Mouse (Mus musculus) c-Kit-positive CD71-negative TER-119-negative erythroid progenitor cells, embryonic 14.5 days (primary cell): ENCODE results near the gene 1700001K19Rik.
"Not testable (repeated sequence)": the region's sequence is repeated elsewhere in the genome, so short reads cannot be mapped to it uniquely, and the experiment has no call there.

ENCODE experiments used
- DNase-seq: peaks from one replicate; pipeline ENCODE4 v3.0.0-alpha.2; 2013; ENCODE audit warnings: low read depth

The 1700001K19Rik gene

DNA sequence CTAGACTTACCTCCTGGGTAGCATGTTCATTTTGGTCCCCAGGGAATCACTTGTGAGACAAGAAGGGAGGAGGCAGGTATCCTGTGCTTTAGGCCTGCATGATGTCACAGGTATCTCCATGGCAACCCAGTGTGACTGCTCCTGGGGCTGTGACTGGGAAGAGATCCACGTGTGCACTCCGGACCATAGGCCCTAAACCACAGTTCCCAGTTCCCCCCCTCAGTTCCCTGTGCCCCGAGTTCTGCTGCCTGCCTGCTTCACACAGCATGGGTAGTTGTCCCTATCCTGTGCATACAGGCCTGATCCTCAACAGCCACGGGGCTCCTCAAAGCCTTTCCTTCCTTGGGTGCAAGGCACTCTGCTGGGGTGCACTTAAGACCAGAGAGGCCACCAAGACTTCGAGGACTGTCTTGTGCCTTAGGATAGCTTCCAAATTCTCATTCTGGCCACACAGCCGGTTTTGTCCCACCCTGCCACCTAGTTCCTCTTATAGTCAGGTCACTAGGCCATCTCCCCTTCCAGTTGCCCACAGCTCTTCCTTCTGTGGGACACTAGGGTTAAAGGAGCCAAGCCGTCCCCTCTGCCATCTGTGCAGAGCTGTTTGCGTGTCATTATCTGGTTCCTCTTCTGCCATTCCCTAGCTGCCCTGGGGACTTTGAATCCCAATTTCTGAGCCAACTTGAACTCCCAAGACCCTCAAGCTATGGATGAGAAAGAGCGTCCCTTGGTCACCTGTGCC, at the start of gene 1700001K19Rik:
1700001K19Rik (minus strand) TSS at position 59 of the 739 bp plus-strand sequence.
- no peak for DNase-seq

DNA sequence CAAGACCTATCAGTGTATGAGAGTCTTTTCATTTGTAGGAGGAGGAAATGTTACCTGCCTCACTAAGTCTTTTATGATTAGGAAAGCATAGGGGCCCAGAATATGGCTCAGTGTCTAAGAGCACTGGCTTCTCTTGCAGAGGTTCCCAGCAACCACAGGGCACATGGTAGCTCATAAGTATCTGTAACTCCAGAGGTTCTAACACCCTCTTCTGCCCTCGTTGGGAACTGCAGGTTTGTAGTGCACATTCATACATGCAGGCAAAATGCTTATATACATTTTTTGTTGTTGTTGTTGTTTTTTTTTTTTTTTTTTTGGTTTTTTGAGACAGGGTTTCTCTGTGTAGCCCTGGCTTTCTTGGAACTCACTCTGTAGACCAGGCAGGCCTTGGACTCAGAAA, 44.0 kb upstream of the 1700001K19Rik start:
- DNase-seq, result no peak

DNA sequence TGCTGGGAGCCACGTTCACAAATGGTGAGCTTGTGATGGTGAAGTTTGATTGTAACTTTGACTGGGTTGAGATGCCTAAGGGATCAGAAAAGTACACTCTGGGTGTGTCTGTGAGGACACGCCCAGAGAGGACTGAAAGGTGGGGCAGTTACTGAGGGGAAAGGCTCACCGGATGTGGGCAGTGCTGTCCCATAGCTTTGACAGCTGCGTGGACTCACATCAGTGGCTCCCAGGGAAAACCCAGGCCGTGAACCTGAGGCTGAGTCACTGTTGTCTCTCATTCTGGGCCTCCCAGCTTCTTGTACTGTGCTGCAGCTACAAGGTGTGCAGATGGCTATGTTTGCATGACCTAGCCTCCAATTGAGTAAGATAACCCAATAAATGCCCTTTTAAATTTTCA, 43.1 kb upstream of the 1700001K19Rik start:
- no peak for DNase-seq

DNA sequence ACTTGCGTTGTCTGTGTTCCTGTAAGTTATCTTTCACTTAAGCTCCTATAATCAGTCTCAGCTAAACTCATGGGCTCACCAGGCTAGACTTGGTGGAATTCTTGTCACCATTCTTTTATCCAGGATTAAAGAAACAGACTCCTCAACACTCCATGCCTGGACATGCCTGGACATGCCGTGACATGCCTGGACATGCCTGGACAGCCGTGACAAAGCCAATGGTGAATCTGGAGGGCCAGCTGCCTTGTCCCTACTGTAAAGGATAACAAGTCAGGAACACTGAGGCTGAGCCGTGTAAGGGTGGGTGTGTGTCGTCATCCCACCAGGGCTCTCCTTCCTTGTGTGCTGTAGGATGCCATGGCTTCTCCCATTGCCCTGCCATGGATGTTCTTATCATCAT, 42.6 kb upstream of the 1700001K19Rik start:
- no peak for DNase-seq

DNA sequence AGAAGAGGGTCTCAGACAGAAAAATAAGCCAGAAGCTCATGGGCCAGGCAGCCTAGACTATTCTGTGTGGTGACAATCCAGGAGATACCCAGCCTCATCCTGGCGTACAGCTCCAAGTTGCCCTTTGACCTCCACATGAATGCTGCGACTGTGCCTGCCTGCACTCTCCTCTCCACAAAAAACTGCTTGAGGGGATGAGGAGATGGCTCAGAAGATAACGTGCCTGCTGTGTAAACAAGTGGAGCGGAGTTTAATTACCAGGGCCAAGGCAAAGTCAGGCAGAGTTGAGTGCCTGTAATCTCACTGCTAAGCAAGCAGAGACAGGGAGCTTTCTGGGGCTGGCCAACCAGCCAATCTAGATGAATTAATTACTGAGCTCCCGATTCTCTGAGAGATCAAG, 33.6 kb upstream of the 1700001K19Rik start:
- DNase-seq, result no peak

DNA sequence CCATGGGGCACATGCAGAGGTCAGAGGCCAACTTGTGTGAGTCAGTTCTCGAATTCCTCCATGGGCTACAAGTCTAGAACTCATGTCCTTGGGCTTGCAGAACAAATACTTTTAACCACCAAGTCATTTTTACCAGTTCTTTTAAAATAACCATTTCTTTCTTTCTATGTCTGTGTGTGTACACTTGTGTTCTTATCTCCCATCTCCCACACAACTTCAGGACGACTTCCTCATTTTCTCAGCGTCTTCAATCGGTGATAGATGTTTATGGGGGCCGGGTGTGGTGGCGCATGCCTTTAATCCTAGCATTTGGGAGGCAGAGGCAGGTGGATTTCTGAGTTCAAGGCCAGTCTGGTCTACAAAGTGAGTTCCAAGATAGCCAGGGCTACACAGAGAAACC, 31.8 kb upstream of the 1700001K19Rik start:
- no peak for DNase-seq

DNA sequence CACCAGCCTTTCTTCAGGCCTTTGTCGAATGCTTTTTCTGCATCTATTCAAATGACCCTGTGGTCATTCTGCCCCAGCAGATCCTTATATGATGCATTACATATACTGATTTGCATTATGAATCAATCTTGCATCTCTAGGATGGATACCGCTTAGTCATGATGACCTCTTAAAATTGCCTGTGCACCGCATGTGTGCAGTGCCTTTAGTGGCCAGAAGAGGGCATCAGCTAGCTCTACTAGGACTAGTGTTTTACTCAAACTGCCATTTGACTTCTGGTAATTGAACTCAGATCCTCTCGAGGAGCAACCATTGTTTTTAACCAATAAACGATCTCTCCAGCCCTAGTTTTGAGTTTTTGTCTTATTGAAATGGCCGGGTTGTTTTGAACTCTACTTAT, 31.4 kb upstream of the 1700001K19Rik start:
- no peak for DNase-seq

DNA sequence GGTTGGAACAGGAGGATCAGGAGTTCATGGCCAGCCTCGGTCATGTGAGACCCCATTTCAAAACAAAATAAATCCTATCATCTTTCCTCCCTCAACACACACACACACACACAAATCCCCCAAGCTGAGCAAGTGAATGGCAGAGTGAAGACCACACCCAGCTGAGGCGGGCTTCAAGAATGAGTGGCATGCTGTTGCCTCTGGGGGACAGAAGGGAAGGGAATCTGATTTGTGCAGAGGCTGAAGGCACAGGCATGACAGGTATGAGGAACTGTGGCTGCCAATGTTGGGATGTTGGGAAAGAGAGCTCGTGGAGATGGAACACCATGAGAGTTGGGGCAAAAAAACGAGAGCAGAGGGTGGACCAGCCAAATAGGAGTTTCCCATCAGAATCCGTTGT, 28.9 kb upstream of the 1700001K19Rik start:
- no peak for DNase-seq

DNA sequence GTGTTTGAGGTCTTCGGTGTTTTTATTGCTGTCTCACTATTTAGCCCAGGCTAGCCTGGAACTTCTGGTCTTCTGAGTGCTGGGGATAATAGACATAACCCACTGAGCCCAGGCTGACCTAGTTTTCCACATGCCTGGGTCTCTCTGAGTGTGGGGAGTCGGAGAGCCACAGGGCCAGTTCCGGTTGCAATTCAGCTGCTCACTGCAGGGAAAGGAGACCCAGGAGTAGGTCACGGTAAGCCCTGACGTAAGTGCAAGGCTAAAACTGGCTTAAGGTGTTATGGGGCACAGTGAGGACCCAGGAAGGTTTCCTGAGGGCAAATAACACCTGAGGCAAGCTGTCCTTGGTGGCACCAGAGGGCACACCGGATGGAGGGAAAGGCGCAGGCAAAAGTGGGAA, 25.0 kb upstream of the 1700001K19Rik start:
- no peak for DNase-seq

DNA sequence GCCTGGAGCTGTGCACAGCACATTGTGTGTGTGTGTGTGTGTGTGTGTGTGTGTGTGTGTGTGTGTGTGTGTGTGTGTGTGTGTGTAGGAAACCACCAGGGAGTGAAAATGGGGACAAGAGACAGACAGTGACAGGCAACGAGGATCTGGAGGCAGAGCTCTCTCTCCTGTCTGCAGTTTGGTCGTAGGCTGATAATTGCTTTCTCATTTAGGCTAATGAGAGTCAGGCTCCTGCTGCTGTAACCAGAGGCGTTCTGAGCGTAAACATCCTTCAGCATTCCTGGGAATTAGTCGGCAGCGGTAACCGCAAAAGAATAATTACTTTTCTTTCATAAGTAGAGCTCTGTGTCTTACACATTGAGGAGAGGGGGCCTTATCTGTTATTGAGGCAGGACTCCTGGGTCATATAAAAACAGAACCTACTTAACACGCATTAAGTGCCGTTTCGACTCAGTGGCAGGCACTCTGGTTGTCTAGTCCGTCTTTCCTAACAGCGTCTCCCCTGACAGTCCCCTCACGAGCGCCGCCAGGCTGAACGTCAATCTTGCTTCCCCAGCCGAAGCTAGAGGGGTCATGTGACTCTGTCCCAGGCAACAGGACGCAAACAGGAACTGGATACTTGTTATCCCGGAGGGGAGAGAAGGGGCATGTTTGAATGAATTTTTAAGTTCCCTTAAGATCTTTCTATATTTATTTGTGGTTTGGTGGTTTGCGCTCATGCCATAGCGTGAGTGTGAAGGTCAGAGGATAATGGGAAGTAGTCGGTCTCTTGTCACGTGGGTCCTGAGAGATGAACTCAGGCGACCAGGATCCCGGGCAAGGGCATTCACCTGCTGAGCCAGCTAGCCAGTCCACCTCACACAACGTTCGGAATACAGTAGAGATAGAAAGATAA, 24.2 kb upstream of the 1700001K19Rik start:
- peak; percentile 70 for DNase-seq

DNA sequence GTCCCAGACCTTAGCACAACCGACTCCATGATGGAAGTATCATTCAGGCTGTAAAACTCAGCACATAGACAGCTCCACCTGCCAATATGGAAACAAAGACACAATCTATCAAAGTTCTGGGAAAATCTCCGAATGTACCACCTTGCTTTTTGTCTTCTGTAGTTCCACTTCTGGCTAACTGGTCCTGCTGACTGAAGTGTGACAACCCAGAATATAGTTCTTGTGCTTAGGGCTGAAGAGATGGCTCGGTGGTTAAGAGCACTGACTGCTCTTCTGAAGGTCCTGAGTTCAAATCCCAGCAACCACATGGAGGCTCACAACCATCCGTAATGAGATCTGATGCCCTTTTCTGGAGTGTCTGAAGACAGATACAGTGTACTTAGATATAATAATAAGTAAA, 23.0 kb upstream of the 1700001K19Rik start:
- not testable (repeated sequence) for DNase-seq

DNA sequence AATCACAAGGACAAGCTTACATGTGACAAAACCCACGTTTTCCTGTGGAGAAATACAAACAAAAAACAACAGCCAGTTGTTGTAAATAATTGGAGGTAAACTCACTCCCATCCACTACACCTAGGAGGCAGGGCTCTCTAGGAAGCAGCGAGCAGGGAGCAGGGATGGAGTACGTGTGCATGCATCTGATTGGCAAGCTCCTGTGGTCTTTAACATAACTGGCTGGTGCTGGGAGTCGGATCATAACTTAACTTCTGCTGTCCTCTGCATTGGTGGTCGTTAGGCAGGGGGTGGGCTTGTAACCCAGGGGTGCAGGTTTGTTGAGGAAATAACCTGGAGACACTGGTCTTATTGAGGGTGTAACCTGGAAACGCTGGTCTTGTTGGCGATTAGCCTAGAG, 21.3 kb upstream of the 1700001K19Rik start:
- DNase-seq, result no peak

DNA sequence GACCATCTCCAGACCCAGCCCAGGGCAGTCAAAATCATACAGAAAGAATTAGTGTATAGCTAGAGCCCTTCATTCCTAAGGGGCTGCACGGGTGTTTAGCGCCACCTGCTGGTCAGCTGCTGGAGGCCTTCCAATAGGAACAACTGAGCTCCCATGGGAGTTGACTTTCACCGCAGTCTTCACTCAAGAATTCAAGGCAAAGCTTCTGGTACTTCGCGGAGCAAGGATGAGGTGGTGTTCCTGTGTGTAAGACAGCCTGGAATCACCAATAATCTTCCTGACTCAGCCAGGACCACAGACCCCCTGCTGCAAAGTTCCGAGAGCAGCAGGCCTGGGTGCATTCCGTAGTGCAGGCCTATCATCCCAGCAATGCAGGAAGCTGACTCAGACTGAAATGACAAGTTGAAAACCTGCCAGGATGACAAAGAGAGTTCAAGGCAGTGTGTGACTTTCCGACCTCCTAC, 20.6 kb upstream of the 1700001K19Rik start:
- DNase-seq, result peak; percentile 77

DNA sequence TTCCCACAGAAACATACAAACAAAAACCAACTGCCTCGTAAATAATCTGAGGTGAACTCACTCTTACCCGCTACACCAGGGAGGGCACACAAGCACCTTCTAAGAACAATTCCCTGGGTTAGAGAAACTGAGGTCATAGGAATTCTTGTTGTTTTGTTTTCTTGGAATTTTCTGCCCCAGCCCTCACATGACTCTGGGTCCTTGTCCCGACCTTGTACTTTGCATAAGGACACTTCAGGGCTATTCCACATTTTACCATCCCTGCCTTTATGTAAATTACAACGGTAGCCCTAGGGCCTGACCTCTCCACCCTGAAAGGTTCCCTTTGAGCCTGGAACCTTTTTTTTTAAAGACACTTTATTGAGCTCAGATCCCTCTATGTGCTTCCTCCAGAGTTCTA, 20.1 kb upstream of the 1700001K19Rik start, which contains the start of gene Hsp90aa1:
Hsp90aa1 (minus strand) TSS at position 173 of the 400 bp plus-strand sequence.
- DNase-seq, result no peak

DNA sequence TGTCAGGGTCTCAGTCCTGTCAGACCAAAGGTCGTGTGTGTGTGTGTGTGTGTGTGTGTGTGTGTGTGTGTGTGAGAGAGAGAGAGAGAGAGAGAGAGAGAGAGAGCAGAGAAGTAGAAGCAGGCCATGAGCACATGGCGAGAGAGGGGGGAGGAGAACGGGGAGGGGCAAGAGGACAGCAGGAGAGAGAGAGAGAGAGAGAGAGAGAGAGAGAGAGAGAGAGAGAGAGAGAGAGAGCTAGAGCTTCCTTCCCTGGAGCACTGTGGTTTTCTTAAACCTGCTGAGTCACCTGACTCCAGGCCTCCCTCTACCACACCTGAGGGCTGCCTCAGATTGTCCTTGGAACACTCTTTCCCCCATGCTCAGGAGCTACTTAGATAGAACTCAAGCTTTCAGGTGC, 18.9 kb upstream of the 1700001K19Rik start:
- not testable (repeated sequence) for DNase-seq

DNA sequence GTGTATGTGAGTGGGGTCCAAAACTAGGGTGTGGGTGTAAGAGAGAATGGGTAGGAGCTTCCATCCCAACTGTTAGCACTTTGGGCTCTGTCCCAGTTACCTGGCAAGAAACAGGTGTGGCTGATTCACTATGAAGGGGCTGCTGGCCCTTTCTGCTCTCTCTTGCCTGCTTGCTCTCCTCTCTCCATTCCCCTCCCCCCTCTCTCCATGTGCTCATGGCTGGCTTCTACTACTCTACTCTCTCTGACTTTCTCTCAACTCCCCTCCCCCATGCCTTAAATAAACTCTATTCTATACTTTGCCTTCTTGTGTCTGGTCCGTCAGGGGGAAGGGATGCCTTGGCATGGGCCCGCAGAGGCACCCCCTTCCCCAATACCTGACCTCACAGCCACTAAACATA, 18.3 kb upstream of the 1700001K19Rik start:
- no peak for DNase-seq

DNA sequence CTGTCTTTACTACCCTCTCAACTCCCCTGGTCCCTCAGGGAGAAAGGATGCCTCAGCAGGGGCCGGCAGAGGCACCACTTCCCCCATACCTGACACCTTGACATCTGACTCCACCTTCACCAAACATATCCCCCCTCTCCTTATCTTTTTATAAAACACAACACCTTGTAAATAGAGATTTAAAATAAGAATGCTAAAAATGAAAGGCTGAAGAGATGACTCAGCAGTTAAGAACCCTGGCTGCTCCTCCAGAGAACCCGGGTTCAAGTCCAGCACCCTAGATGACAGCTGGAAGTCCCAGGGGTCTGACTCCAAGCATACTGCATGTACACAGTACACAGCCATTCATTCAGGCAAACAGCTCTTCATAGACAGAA, 16.7 kb upstream of the 1700001K19Rik start:
- DNase-seq, result no peak

DNA sequence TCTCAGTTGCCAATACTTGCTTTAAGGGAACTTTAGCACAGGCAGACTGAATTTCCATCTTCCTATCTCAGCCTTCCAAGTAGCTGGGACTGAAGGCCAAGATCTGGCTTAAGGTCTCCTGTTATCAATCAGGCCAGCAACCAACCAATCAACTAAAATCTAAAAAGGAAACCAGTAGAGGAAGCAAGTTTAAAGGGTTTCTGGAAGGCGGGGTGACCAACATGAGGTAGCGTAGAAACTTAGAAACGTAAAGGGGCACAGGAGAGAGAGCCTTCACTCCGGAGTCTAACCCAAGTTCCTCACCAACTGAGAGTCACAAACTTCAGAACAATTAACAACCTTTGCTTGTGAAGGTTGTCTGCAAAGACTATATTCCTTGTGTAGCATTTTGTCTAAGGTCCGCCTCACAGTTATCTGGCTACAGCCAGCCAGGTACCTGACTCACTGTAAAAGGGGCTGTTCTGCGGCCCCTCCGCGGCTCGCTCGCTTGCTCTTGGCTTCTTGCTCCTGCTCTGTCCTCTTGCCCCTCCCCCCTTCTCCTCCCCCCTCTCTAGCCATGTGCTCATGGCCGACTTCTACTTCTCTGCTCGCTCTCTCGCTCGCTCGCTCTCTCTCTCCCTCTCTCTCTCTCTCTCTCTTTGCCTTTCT, 16.2 kb upstream of the 1700001K19Rik start:
- no peak for DNase-seq

DNA sequence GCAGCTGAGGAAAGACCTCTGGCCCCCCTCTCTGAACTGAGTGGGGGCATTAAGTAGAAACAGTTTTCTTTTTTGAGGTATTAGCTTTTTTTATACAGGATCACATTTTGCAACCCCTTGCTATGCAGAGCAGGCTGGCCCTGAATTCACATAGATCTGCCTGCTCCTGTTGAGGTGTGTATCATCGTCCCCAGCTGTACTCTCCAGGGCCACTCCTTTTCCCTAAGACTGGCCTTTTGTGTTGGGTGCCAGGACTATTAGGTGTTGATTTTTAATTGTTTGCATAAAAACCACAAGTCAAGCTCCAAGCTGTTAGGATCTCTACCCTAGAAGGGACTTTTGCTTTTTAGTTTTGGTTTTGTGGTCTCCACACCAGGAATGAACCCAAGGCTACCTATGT, 15.7 kb upstream of the 1700001K19Rik start:
- no peak for DNase-seq

DNA sequence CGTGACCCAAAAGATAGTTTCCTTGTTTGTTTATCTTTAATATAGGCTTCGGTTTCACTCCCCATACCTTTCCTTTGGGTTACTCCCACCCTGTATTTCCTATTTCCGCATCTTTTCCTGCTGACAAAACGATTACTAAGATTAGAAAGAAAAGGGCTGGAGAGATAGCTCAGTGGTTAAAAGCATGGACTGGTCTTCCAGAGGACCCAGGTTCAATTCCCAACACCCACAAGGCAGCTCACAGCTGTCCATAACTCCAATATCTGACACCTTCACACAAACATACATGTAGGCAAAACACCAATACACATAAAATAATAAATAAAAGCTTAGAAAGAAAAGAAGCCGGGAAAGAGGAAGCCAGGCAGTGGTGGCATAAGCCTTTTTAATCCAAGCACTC, 15.0 kb upstream of the 1700001K19Rik start:
- DNase-seq, result no peak

DNA sequence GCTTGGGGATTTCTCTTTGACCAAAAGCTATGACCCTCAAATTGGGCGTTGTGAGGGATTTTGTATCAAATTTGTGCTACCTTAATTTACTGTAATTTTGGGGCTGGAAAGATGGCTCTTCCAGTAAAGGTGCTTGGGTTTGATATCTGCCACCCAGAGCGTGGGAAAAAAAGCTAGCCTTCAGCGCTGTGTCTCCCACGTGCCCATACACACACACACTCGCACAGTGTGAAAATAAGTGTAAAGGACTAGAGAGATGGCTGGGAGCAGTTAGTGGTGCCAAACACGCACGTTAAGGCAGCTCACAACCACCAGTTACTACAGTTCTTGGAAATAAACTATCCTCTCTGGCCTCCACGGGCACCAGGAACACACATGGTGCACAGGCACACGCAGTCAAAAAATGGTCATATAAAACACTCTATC, 14.6 kb upstream of the 1700001K19Rik start:
- no peak for DNase-seq

DNA sequence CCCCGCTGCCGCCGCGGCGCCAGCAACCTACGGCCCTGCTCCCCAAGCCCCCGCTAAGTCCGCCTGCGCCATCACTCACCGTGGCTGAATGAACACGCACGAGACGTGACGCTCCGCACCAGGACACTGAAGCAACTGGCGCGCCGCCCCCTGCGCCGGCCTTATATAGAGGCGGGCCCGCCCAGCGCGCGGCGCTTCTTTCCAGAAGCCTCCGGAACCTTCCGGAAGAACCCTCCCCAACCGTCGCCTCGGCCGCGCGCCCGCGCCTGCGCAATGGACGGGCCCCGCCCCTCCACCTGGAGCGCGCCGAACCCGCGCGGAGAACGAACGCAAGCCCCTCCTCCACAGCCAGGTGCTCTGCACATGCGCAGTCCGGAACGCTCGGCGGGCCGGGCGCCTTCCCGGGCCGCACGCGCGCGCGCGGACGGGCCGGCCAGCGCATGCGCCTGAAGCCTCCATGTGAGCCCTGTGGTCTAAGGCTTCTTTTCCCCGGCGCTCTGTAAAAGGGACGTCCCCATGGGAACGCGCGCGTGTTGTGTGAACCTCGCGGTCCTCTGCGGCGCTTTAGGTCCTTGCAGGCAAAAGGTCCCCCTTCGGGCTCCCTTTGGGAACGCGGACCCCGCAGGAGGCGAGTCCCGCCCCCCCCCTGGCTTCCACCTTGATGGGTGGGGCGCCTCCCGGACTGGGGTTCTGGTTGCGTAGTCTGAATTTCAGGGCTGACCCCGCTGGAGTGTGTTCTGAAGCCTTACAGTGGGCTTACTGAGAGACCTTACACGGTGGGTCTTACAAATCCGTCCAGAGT, 14.0 kb upstream of the 1700001K19Rik start:
- peak; percentile 90 for DNase-seq
